Mouse (Mus musculus) cerebellum, adult 2 months (tissue): ENCODE results near the gene Nt5c2.

ENCODE experiments used
- CTCF ChIP-seq: fragments of 200-500 bp; IDR thresholded peaks from 2 replicates; pipeline ENCODE4 v1.5.1; 2011; ENCODE audit warnings: low read depth, mild to moderate bottlenecking, control low read depth, low read length, moderate library complexity, borderline replicate concordance; ENCODE audit not compliant: insufficient read depth
- POLR2A ChIP-seq: fragments of 200-500 bp; IDR thresholded peaks from 2 replicates; pipeline ENCODE4 v1.6.1; 2011; ENCODE audit warnings: low read length, control low read depth, borderline replicate concordance; ENCODE audit not compliant: insufficient read depth

DNA sequence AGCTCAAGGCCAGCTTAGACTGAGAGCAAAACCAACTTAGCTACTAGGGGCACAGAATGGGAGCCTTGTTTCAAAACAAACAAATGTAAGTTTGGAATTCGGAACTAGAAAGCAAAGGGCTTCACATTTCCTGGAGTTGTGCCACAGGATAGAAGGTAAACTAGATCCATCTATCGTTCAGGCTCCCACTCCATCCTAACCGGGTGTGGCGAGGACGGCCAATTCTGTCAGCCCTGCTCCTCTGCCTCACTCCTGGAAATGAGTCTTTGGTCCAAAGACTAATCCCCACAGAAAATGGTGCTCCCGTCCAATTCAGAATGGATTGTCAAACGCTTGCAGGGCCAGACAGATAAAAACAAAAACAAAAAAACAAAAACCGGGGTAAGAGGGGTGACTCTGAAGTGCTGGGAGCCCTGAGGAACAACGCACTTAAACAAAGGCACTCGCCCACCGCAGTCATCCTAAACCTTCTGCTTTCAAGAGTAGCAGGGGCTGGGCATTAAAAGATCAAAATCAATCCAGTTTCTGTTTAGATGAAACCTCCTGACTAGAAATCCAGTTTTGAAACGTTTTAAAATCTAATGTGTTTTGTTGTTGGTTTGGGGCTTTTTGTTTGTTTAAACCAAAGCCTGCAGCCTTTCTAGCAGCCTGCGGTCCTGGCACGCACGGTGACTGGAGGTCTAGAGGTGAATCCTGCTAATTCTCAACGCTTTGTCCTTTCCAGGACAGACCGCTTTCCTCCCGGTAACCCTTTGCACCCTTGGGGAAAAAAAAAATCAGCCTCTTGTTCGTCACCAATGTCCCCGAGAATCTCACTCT, 1.4 kb downstream of the Nt5c2 start:
- no peak for TF ChIP-seq POLR2A
- no peak for TF ChIP-seq CTCF
